Mouse (Mus musculus) urinary bladder, postnatal 10 days (tissue): ENCODE measurements around the gene Nfia.
A peak's percentile ranks its signal among the peaks of the same experiment; 100 is the strongest.

ENCODE experiments used
- DNase-seq: peaks from one replicate; pipeline ENCODE4 v3.0.0; 2022; ENCODE audit warnings: low spot score

Nfia gene

GRCm38 (mm10) chr4:97868938-97869440 is 96.5 kb downstream of the Nfia start:
- peak; percentile 87 for DNase-seq

GRCm38 (mm10) chr4:97869451-97869850 is 96.9 kb downstream of the Nfia start:
- no peak for DNase-seq

GRCm38 (mm10) chr4:97871770-97872439 is 99.4 kb downstream of the Nfia start:
- DNase-seq = no peak

- DNase-seq = no peak
Observed at GRCm38 (mm10) chr4:97874916-97875315, 102.4 kb downstream of the Nfia start.

GRCm38 (mm10) chr4:97875901-97876300 is 103.4 kb downstream of the Nfia start:
- DNase-seq = no peak

GRCm38 (mm10) chr4:97879696-97880095 is 107.2 kb downstream of the Nfia start:
- DNase-seq = no peak

- no peak for DNase-seq
Observed at GRCm38 (mm10) chr4:97880120-97881055, 107.9 kb downstream of the Nfia start.

GRCm38 (mm10) chr4:97885574-97885973 is 113.0 kb downstream of the Nfia start:
- no peak for DNase-seq

- DNase-seq = no peak
Observed at GRCm38 (mm10) chr4:97886220-97886619, 113.7 kb downstream of the Nfia start.

GRCm38 (mm10) chr4:97887228-97887627 is 114.7 kb downstream of the Nfia start:
- no peak for DNase-seq

- DNase-seq = no peak
Observed at GRCm38 (mm10) chr4:97891063-97891462, 118.5 kb downstream of the Nfia start.

- DNase-seq = no peak
Observed at GRCm38 (mm10) chr4:97891611-97892010, 119.1 kb downstream of the Nfia start.

GRCm38 (mm10) chr4:97893915-97894884 is 121.7 kb downstream of the Nfia start:
- DNase-seq = no peak

GRCm38 (mm10) chr4:97895940-97896339 is 123.4 kb downstream of the Nfia start:
- no peak for DNase-seq

- no peak for DNase-seq
Observed at GRCm38 (mm10) chr4:97900256-97900944, 127.9 kb downstream of the Nfia start.

- no peak for DNase-seq
Observed at GRCm38 (mm10) chr4:97905826-97906225, 133.3 kb downstream of the Nfia start.

GRCm38 (mm10) chr4:97908576-97909147 is 136.1 kb downstream of the Nfia start:
- no peak for DNase-seq

GRCm38 (mm10) chr4:97910115-97910776 is 137.7 kb downstream of the Nfia start:
- DNase-seq = no peak

GRCm38 (mm10) chr4:97910777-97911580 is 138.4 kb downstream of the Nfia start:
- DNase-seq = no peak
